Mouse (Mus musculus) limb, embryonic 12.5 days (tissue): ENCODE measurements at regions not wholly inside any gene's neighbourhood (a gene's known extent, or its start where the extent isn't known, plus 50 kb on each side); places are given as distances from the start of the nearest gene placed in this dataset.

Source experiments
- ATAC-seq: fragments of 200-750 bp; cut with Nextera tagmentation; 2 replicates; pipeline ENCODE4 v1.8.0; 2017; ENCODE audit warnings: low read depth, moderate TSS enrichment; ENCODE audit not compliant: insufficient number of reproducible peaks, insufficient read depth, low FRiP score, low TSS enrichment
- H3K27ac ChIP-seq: fragments of 300-500 bp; sonication (generic); 2 replicates; pipeline ENCODE4 v1.5.1; 2016; ENCODE audit warnings: mild to moderate bottlenecking, moderate library complexity
- H3K27me3 ChIP-seq: fragments of 300-500 bp; sonication (generic); 2 replicates; pipeline ENCODE4 v1.6.1; 2016; ENCODE audit warnings: mild to moderate bottlenecking, moderate library complexity
- H3K36me3 ChIP-seq: fragments of 300-500 bp; sonication (generic); 2 replicates; pipeline ENCODE4 v1.6.1; 2016; ENCODE audit warnings: mild to moderate bottlenecking, moderate library complexity
- H3K4me1 ChIP-seq: fragments of 300-500 bp; sonication (generic); replicated peaks from 2 replicates; pipeline ENCODE4 v1.6.1; 2016
- H3K4me2 ChIP-seq: fragments of 300-500 bp; sonication (generic); 2 replicates; pipeline ENCODE4 v1.6.1; 2016; ENCODE audit warnings: mild to moderate bottlenecking, moderate library complexity
- H3K4me3 ChIP-seq: fragments of 300-500 bp; sonication (generic); replicated peaks from 2 replicates; pipeline ENCODE4 v1.5.1; 2016; ENCODE audit warnings: mild to moderate bottlenecking
- H3K9ac ChIP-seq: fragments of 300-500 bp; sonication (generic); replicated peaks from 2 replicates; pipeline ENCODE4 v1.6.1; 2016; ENCODE audit warnings: mild to moderate bottlenecking, moderate library complexity
- H3K9me3 ChIP-seq: fragments of 300-500 bp; sonication (generic); 2 replicates; pipeline ENCODE4 v1.6.1; 2016; ENCODE audit warnings: mild to moderate bottlenecking, moderate library complexity
- WGBS: fragments of 180-500 bp; shearing (Covaris S2); methylation state at CpG from one replicate; pipeline ENCODE4 v1.1.7; 2016; 5-methylcytosine and 5-hydroxymethylcytosine counted together

DNA sequence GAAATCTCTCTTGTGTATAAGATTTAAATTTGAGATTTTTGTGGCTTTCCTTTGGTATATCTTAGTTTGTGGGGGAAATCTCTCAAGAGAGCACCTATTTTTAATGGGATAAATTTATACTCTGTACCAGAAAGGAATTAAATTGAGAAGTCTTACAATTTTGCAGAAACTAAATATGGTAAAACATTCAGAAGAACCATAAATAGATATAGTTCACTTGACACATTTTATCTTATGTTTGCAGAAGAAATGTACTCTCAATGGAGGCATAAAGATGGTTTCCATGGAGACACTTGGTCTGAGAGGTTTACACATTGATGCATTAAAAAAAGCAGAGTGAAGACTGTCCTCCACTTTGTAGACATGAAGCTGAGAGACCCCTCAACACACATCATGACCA is 86.9 kb downstream of the Ndufa10 start:
- Histone ChIP-seq H3K27ac (no peak overlapping the region), H3K4me3 (no peak overlapping the region), H3K4me2 (no peak overlapping the region), H3K9ac (no peak overlapping the region), H3K27me3 (no peaks in the 10 kb centered on the region), H3K9me3 (0 out of 2 replicates have a peak, but pooled peaks cover 7% of the 10 kb centered on the region), H3K4me1 (no peaks in the 10 kb centered on the region; the same call in 1 of the 2 replicates), H3K36me3 (no peaks in the 10 kb centered on the region)
- no peak for ATAC-seq

DNA sequence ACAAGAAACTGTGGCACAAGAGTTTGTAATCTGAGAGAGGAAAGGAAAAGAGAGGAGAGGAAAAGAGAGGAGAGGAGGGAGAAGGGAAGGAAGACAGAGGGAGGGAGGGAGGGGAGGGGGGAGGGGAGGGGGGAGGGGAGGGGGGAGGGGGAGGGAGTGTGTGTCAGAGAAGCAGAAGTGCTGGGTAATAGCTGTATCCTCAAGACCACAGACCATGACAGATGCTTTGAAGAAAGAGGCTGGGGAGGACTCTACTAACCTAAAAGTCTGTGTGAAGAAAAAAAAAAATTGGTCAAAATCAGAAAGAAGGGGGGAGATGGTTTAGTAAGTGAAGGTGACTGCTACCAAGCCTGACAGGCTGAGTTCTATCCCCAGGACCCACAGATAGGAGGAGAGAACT is 88.7 kb downstream of the Ndufa10 start:
- Histone ChIP-seq H3K4me2 (no peak overlapping the region), H3K27ac (no peak overlapping the region), H3K9ac (no peak overlapping the region), H3K36me3 (no peaks in the 10 kb centered on the region), H3K4me1 (peaks cover 8% of the 10 kb centered on the region), H3K27me3 (no peaks in the 10 kb centered on the region), H3K9me3 (0 out of 2 replicates have a peak, but pooled peaks cover 8% of the 10 kb centered on the region), H3K4me3 (no peak overlapping the region)
- ATAC-seq: no peak

DNA sequence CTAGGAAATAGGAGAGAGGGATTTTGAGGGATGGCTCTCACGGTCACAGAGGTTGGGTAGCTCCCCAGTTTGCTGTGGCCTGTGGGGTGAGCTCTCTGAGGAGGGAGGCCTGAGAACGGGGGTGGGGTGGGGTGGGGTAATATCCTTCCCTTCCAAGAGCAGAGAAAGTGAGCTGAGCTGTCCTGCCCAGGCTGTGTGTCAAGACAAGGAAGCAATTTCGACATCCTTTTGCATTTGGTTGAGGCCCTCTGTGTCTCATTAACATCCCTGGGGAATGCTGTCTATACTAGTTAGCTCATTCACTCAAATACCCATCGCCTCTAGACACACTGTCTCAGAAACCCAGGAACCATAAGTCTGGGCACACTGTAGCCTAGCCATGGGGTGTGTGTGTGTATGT is 89.9 kb downstream of the Ndufa10 start:
- H3K27me3 ChIP-seq: no peaks in the 10 kb centered on the region
- H3K27ac ChIP-seq: no peak overlapping the region
- WGBS: 76% methylated on average over 4 of the region's 4 CpGs
- no peak overlapping the region for H3K9ac ChIP-seq
- H3K9me3 ChIP-seq: 0 out of 2 replicates have a peak, but pooled peaks cover 8% of the 10 kb centered on the region
- H3K4me2 ChIP-seq: no peak overlapping the region
- no peak for ATAC-seq
- peaks cover 20% of the 10 kb centered on the region for H3K4me1 ChIP-seq
- no peak overlapping the region for H3K4me3 ChIP-seq
- no peaks in the 10 kb centered on the region for H3K36me3 ChIP-seq

DNA sequence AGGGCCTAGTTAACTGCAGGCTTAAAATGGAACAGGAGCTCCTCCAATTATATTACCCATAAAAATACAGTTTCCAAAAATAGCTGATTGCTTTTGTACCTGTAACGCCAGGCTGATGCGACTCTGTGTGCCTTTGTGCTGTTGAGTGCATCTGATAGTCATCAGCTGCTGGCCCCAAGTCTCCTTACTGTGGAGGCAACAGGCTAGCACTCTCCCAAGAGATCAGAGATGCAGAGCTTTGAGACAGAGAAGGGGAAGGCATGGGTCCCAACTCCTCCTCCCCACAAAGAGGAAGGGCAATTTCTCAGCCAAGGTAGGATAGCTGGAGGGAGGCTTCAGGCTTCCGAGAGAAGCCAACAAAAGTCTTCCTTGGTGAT is 94.2 kb downstream of the Ndufa10 start:
- Histone ChIP-seq H3K4me1 (peaks cover 47% of the 10 kb centered on the region), H3K4me2 (peak overlapping the region; percentile 21), H3K4me3 (no peak overlapping the region), H3K27me3 (no peaks in the 10 kb centered on the region; the same call in 1 of the 2 replicates), H3K27ac (peak overlapping the region; percentile 83), H3K9ac (no peak overlapping the region), H3K9me3 (peaks cover 3% of the 10 kb centered on the region; the same call in 1 of the 2 replicates), H3K36me3 (no peaks in the 10 kb centered on the region)
- 33% methylated on average over 3 of the region's 3 CpGs for WGBS
- no peak for ATAC-seq

DNA sequence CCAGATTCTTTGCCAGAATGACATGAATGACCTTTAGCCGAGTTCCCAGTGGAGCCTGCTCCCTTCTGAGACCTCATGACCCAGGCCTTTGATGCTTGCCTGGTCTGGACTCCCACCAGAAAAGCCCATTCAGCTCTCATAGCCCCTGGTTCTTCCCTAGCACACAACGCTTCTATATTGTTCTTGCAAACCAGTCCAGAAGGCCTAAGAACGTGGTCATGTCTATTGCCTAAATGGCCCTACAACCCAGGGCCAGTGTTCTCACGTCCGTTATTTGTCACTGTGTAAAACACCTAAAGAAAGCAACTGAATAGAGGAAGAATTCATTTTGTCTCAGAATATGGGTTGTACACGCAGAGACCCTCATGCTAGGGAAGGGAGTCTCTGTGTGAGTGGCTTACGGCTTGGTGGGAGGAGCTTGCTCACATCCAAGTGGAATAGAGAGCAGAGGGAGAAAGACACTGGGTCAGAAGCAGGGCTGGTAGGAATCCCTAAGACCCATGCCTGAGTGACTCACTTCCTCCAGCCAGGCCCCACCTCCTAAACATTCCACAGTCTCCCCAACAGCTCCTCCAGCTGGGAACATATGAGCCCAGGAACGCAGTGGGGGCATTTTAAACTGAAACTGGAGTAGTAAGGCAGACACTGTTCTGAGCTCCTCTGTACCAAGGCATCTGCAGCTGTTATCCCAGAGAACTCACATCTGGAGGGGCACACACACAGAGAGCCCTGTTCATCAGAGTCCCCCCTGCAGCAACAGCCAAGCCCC is 94.7 kb downstream of the Ndufa10 start:
- H3K4me2 ChIP-seq: peak overlapping the region; percentile 21
- peak overlapping the region; percentile 83 for H3K27ac ChIP-seq
- H3K4me1 ChIP-seq: peaks cover 47% of the 10 kb centered on the region
- no peaks in the 10 kb centered on the region; the same call in 1 of the 2 replicates for H3K27me3 ChIP-seq
- no peak overlapping the region for H3K4me3 ChIP-seq
- peaks cover 3% of the 10 kb centered on the region; the same call in 1 of the 2 replicates for H3K9me3 ChIP-seq
- H3K36me3 ChIP-seq: no peaks in the 10 kb centered on the region
- no peak overlapping the region for H3K9ac ChIP-seq
- ATAC-seq: peak; percentile 94
- WGBS: 49% methylated on average over 8 of the region's 8 CpGs

DNA sequence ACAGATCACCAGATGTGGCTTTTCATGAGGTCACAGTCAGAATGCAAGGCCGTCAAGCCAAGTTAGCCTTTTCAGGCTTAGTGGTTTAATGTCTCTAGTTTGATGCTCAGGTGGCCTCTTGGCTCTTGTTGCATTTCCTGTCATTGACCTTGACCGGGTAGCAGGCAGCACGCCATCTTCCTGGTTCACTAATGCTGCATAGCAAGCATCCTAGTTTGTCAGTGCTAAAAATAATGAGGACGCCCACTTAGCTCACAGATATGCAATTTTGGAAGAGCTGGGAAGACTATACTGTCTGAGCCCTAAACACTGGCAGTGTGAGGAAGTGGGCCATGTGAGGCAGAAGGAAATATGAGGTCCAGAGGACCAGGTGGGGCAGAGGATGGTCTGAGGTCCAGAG is 97.2 kb downstream of the Ndufa10 start:
- Histone ChIP-seq H3K4me1 (peaks cover 62% of the 10 kb centered on the region), H3K4me2 (no peak overlapping the region), H3K9ac (no peak overlapping the region), H3K4me3 (no peak overlapping the region), H3K27ac (no peak overlapping the region), H3K9me3 (no peaks in the 10 kb centered on the region; the same call in 1 of the 2 replicates), H3K36me3 (no peaks in the 10 kb centered on the region), H3K27me3 (no peaks in the 10 kb centered on the region; the same call in 1 of the 2 replicates)
- 61% methylated on average over 4 of the region's 4 CpGs for WGBS
- ATAC-seq: no peak

DNA sequence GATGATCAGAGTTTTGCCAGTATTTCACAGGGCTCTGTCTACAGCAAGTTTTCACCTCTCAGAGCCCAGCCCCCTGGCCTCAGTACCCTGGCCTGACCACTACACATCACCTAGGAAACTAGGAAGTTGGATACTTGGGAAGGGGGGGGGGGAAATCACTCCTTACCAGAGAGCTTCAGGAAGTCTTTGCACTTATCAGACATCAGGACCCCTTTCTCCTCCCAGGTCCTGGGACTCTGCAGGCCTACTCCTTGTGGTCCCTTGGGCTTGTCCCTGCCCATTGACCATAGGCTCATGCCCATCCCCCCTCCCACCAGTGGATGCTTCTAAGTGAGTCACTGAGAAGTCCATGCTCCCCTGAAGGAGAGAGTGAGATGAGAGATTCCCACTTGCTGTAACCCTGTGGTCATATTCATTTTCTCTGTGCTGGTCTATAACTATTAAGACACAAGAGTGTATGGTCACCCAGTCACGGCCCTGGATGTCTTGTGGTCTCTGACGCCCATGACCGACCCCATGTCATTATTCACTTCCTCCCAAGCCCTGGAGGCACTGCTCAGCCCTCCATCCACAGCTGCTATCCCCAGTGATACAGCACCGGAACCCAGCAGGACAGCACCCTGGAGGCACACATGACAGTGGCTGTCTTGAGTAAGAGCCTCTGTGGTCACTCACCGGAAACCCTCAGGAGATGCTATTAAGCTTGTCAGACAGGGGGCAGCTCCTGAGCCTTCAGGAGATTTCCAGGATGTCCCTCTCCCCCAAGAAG is 101.3 kb downstream of the Ndufa10 start:
- H3K9ac ChIP-seq: no peak overlapping the region
- H3K9me3 ChIP-seq: no peaks in the 10 kb centered on the region; the same call in 1 of the 2 replicates
- no peak overlapping the region for H3K4me3 ChIP-seq
- H3K27me3 ChIP-seq: no peaks in the 10 kb centered on the region
- 75% methylated on average over 5 of the region's 5 CpGs for WGBS
- peak overlapping the region; percentile 47 for H3K4me2 ChIP-seq
- H3K4me1 ChIP-seq: peaks cover 40% of the 10 kb centered on the region
- H3K27ac ChIP-seq: peak overlapping the region; percentile 80
- ATAC-seq: 0 out of 2 replicates have a peak, but pooled peaks have one; percentile 23
- no peaks in the 10 kb centered on the region for H3K36me3 ChIP-seq

DNA sequence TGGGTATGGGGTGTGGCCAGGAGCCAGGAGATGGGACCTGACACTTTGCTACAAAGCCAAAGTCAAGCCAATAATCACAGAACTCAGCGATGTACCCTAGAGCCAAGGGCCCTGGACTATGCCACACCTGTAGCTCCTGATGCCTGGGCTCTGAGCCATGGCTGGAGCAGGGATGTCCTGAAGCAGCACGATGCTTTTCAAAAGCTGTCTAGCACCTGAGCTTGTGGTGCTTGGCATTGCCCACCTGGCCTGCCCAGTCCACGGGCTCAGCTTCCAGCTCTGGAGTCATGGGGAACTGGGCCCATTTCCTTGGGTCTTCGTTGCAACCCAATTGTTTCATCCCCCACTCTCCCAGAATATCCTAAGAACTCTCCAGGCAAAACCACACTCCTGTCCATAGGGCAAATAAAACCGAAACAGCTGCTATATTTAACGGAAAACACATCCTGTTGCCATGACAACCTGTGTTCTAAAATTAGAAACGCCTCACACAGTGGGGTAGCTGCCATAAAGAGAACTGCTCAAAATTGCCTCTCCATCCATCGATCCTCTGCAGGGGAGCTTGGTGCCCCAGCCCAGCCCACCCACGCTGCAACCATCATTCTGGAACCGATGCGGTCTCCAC is 102.2 kb downstream of the Ndufa10 start:
- Histone ChIP-seq H3K4me2 (peak overlapping the region; percentile 47), H3K4me1 (peaks cover 31% of the 10 kb centered on the region), H3K9me3 (no peaks in the 10 kb centered on the region; the same call in 1 of the 2 replicates), H3K4me3 (no peak overlapping the region), H3K9ac (no peak overlapping the region), H3K27ac (peak overlapping the region; percentile 80), H3K27me3 (no peaks in the 10 kb centered on the region), H3K36me3 (no peaks in the 10 kb centered on the region)
- 34% methylated on average over 11 of the region's 11 CpGs for WGBS
- ATAC-seq: peak; percentile 65

DNA sequence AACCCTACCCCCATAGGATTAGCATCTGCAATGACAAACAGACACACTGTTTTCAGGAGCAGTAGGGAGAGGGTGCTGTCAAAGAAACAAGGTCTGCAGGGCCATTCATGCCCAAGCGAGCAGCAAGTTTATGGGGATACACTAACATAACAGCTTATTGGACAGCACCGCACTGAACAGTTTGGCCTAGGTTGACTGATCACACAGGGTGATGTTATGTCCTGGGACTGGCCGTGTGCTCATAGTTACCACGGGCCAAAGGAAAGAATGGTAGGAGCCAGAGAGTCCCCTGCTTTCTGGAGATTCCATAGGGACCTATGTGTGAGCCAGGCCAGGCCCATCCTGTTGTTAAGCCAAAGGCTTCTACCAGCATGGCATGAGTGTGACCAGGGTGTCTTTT is 102.8 kb downstream of the Ndufa10 start:
- Histone ChIP-seq H3K9me3 (no peaks in the 10 kb centered on the region; the same call in 1 of the 2 replicates), H3K9ac (no peak overlapping the region), H3K4me1 (peaks cover 25% of the 10 kb centered on the region), H3K4me2 (no peak overlapping the region), H3K27me3 (no peaks in the 10 kb centered on the region), H3K36me3 (no peaks in the 10 kb centered on the region), H3K27ac (peak overlapping the region; percentile 80; the same call in 1 of the 2 replicates), H3K4me3 (no peak overlapping the region)
- WGBS: 87% methylated on average over 4 of the region's 4 CpGs
- peak; percentile 23; the same call in 1 of the 2 replicates for ATAC-seq

DNA sequence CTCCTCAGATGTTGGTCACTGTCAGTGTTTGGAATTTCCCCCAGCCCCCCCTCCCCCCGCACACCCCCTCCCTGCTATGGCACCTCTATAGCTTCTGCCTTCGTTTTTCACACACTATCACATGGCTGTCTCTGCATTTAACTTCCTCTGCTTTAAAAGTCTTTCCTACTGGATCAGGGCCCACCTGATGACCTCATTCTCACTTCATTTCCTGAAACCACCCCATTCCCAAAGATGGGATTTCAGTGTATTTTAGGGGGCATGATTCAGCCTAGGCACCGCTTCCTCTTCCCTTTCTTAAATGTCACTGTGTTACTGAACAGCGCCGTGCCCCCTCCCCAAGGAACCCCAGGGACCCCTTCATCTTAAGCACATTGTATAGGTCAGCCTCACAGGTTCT is 103.7 kb downstream of the Ndufa10 start:
- Histone ChIP-seq H3K9ac (no peak overlapping the region), H3K4me2 (no peak overlapping the region), H3K4me3 (no peak overlapping the region), H3K36me3 (no peaks in the 10 kb centered on the region), H3K27me3 (no peaks in the 10 kb centered on the region), H3K9me3 (no peaks in the 10 kb centered on the region; the same call in 1 of the 2 replicates), H3K27ac (no peak overlapping the region), H3K4me1 (peaks cover 25% of the 10 kb centered on the region)
- no peak for ATAC-seq
- 83% methylated on average over 5 of the region's 5 CpGs for WGBS

DNA sequence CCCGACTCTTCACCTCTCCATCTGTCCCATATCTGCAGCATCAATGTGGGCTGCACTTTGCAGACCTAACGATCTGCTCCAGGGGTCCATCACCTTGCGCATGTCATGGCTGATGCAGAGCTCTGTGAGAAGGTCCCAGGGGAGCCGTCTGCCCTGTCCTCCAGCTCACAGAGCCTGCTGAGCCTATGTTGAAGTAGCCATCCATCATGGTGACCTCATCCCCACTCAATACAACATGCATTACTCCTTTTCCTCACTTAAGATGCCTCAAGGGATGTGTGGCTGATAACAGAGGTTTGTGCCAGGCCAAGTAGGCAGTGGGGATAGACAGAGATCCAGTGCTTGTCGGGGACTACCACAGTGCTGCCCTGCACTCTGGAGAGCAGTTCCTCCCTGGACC is 107.4 kb downstream of the Ndufa10 start:
- H3K27ac ChIP-seq: no peak overlapping the region
- H3K4me3 ChIP-seq: no peak overlapping the region
- no peak overlapping the region for H3K9ac ChIP-seq
- WGBS: 83% methylated on average over 5 of the region's 5 CpGs
- H3K36me3 ChIP-seq: no peaks in the 10 kb centered on the region
- no peak overlapping the region for H3K4me2 ChIP-seq
- H3K4me1 ChIP-seq: peaks cover 8% of the 10 kb centered on the region
- H3K9me3 ChIP-seq: no peaks in the 10 kb centered on the region
- H3K27me3 ChIP-seq: no peaks in the 10 kb centered on the region
- no peak for ATAC-seq
